Mouse (Mus musculus) erythroid progenitor cell, adult 5-6 weeks (primary cell): ENCODE results near the gene Oxsr1. TPM values are rescaled to one million over a fixed set of nuclear protein-coding genes. Genes with fewer than 3 reads are reported as not detected.
A peak's percentile ranks its signal among the peaks of the same experiment; 100 is the strongest.
"Not testable (repeated sequence)": the region's sequence is repeated elsewhere in the genome, so short reads cannot be mapped to it uniquely, and the experiment has no call there.

Experiments
- ATAC-seq: replicated peaks from 2 replicates; pipeline ENCODE4 v1.8.0; 2016; ENCODE audit warnings: moderate number of reproducible peaks, mild to moderate bottlenecking, moderate TSS enrichment, inconsistent platforms; ENCODE audit not compliant: poor library complexity, low FRiP score, severe bottlenecking
- total RNA-seq, 2 experiments: library from RNA; stranded (forward) in 1 of 2; stranded (reverse) in 1 of 2; fragments of 150-400 nt in 1 of 2; fragments of 186-747, 209-891 nt in 1 of 2; gene quantifications; 2 replicates each; pipeline versions ENCODE4 v1.2.3 to v1.2.4; 2015 to 2017; ENCODE audit warnings: low replicate concordance in 2 of 2

The Oxsr1 gene
- total RNA-seq, 2 experiments from 2014 or later: 37.1 to 48.6 TPM

GRCm38 (mm10) chr9:119240286-119240997, 81.8 kb downstream of the Oxsr1 start:
- no peak for ATAC-seq

GRCm38 (mm10) chr9:119239274-119239673, 83.0 kb downstream of the Oxsr1 start:
- no peak for ATAC-seq

GRCm38 (mm10) chr9:119238796-119239195, 83.4 kb downstream of the Oxsr1 start:
- no peak for ATAC-seq

GRCm38 (mm10) chr9:119231552-119231951, 90.7 kb downstream of the Oxsr1 start:
- no peak for ATAC-seq

GRCm38 (mm10) chr9:119230829-119231228, 91.4 kb downstream of the Oxsr1 start:
- ATAC-seq: no peak

GRCm38 (mm10) chr9:119220249-119220648, 102.0 kb downstream of the Oxsr1 start:
- ATAC-seq: no peak

GRCm38 (mm10) chr9:119219667-119220066, 102.6 kb downstream of the Oxsr1 start:
- ATAC-seq: no peak

GRCm38 (mm10) chr9:119215341-119215740, 106.9 kb downstream of the Oxsr1 start:
- ATAC-seq: not testable (repeated sequence)

GRCm38 (mm10) chr9:119214601-119215000, 107.6 kb downstream of the Oxsr1 start:
- ATAC-seq: no peak

- no peak for ATAC-seq
Measured at GRCm38 (mm10) chr9:119212996-119213395, 109.2 kb downstream of the Oxsr1 start.

GRCm38 (mm10) chr9:119208998-119209397, 113.2 kb downstream of the Oxsr1 start, which contains the start of gene Slc22a13:
Gene Slc22a13, minus strand, starts transcription at chr9:119209098.
- no peak for ATAC-seq

- no peak for ATAC-seq
Measured at GRCm38 (mm10) chr9:119207113-119207512, 115.1 kb downstream of the Oxsr1 start.

GRCm38 (mm10) chr9:119206666-119207065, 115.6 kb downstream of the Oxsr1 start:
- ATAC-seq: no peak

GRCm38 (mm10) chr9:119205756-119206155, 116.5 kb downstream of the Oxsr1 start:
- ATAC-seq: no peak

- ATAC-seq: no peak
Measured at GRCm38 (mm10) chr9:119203617-119204016, 118.6 kb downstream of the Oxsr1 start.

GRCm38 (mm10) chr9:119201653-119202052, 120.6 kb downstream of the Oxsr1 start:
- ATAC-seq: no peak

GRCm38 (mm10) chr9:119199151-119199861, 122.9 kb downstream of the Oxsr1 start:
- ATAC-seq: no peak

- ATAC-seq: peak; percentile 51; the same call in 1 of the 2 replicates
Measured at GRCm38 (mm10) chr9:119192202-119192990, 129.8 kb downstream of the Oxsr1 start.
